Mouse (Mus musculus) kidney, adult 11 months (tissue): ENCODE measurements around the gene Grm8.
A peak's percentile ranks its signal among the peaks of the same experiment; 100 is the strongest.

Experiments used
- DNase-seq: peaks from one replicate; pipeline ENCODE4 v3.0.0; 2022

Gene Grm8

DNA sequence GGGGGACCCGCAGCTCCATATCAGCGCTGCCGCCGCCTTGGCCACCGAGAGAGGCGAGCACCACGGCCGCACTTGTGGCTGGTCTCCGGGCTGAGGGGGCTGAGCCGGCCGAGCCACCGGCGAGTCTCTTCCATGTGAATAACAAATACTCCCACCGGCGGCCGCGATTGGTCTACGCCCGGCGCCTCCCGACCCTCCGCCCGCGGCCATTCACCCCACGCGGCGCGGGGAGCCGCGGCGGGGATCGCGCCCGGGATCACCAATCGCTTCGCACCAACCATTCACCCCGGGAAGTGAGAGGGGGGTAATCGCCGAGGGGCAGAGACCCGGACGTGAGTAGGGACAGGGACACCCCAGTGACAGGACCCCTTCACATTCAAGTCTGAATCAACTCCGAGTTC lies at the start of gene Grm8:
TSS of gene Grm8 (minus strand) at position 178 of the 401 bp plus-strand sequence.
- DNase-seq: no peak

DNA sequence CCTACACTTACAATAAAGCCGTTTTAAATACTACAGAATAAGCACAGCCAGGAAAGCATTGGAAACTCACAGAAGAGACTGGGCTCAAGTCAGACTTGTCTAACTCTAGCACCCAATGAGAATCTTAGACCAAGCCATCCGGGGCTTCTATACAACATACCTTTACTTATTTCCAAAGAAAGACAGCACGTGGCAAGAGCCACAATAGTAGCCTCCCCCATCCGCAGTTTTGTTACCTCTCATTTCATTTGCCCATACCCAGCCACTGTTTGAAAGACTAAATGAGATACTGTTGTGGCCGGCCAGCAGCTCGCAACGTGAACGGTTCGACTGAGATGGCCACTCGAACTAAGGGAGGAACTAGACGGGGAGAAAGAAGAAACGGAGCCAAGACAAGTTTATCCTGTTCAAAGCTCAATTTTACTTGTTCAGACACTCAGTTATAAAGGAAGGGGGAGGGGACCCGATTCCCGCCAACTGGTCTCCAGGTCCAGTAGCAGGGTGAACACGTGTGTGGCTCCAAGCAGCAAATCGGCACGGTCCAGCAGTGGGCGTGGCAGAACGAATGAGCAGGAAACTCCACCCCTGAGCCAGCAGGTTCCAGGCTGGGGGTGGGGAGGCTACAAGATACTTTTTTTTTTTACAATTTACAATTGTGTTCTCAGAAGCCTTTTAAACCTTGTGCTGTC lies 35.0 kb upstream of the Grm8 start:
- no peak for DNase-seq

GRCm38 (mm10) chr6:28160399-28160798 lies 25.4 kb upstream of the Grm8 start:
- DNase-seq: no peak

GRCm38 (mm10) chr6:28146445-28146844 lies 11.5 kb upstream of the Grm8 start:
- DNase-seq: no peak

- no peak for DNase-seq
These were observed 7.4 kb upstream of the Grm8 start for GRCm38 (mm10) chr6:28142332-28142731.

- DNase-seq: peak; percentile 69
These were observed 644 bp upstream of the Grm8 start for GRCm38 (mm10) chr6:28135411-28136233.

DNA sequence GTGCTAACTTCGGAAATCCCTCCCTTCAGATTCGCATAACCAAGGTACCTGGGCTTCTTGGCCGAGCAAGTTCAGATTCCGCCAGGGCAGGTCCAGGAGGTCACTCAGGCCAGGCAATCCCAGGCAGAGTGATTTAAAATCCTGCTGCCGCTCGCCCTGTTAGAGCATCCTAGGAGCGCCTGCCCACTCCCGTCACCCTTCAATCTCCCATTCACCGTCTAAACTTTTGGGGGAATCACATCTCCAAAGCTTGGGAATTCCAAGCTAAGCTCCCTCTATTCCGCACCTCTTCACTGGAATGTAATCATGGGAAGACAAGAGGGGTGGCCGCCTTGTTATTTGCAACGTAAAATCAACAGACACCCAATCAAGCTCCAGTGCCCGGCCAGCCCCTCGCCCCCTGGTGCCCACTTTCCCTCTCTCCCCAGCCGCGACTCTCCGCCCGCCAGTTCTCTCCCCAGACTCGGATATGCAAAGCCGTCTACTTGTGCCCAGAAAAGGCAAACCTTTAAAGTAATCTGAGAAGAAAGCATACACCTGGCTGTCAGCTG lies 652 bp downstream of the Grm8 start:
- DNase-seq: no peak

- no peak for DNase-seq
These were observed 1.5 kb downstream of the Grm8 start for GRCm38 (mm10) chr6:28133206-28134063.

- DNase-seq: no peak
These were observed 2.9 kb downstream of the Grm8 start for GRCm38 (mm10) chr6:28132056-28132455.

- DNase-seq: no peak
These were observed 6.1 kb downstream of the Grm8 start for GRCm38 (mm10) chr6:28128871-28129270.

- DNase-seq: no peak
These were observed 19.5 kb downstream of the Grm8 start for GRCm38 (mm10) chr6:28115519-28115918.

GRCm38 (mm10) chr6:28114916-28115315 lies 20.1 kb downstream of the Grm8 start:
- no peak for DNase-seq

GRCm38 (mm10) chr6:28111551-28111950 lies 23.4 kb downstream of the Grm8 start:
- no peak for DNase-seq

GRCm38 (mm10) chr6:28102608-28103316 lies 32.2 kb downstream of the Grm8 start:
- no peak for DNase-seq

GRCm38 (mm10) chr6:28100001-28100400 lies 35.0 kb downstream of the Grm8 start:
- DNase-seq: no peak

DNA sequence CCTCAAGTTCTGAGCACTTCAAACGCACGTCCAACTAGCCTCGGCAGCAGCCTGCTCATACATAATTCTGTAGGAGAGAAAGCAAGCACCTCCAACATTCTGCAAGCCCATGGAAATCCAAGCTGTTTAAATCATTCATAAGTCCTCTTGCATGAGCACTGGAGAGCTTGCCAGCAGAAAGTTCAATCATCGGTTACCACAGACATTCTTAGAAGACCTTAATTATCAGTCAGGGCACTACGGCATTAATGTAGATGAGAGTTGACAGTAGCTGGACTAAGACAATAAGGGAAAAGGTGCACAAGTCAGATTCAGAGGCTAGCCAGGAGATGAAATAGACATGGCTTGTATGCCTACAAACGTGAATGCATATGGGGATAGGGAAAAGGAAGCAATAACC lies 42.5 kb downstream of the Grm8 start:
- no peak for DNase-seq

DNA sequence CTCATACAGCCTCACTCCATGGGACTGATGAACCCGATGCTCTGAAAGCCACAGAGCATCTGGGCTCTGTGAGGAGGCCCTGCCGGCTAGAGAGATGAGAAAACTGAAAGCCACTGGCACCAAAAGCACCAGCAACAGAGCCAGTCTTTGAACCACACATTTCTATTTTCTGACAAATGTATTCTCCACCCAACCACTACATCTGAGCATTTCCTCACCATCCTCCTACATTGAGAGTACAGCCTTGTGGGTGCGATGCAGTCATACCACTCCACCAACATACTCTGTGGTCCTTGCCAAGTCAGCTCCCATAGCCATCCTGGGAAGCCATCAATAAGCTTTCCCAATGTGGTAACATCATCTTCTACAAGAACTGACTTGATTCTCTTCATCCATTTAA lies 43.1 kb downstream of the Grm8 start:
- no peak for DNase-seq

- no peak for DNase-seq
These were observed 44.0 kb downstream of the Grm8 start for GRCm38 (mm10) chr6:28090981-28091380.

DNA sequence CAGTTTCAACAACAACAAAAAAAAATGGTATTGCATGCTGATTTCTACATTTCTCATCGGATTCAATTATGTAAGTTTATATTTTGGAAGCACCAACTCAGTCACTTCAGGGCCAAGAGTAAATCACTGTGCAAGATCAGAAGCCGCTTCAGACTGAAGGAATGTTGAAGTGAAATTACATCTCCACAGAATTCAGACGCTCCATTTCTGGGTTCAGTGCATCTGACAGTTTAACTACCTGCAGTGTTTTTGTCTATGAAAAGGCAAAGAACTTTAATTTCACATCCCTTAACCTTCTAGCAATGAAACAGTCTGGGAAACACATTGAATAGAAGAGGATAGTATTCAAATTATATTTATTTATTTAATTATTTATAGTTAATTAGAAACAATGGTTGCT lies 59.4 kb downstream of the Grm8 start:
- no peak for DNase-seq

DNA sequence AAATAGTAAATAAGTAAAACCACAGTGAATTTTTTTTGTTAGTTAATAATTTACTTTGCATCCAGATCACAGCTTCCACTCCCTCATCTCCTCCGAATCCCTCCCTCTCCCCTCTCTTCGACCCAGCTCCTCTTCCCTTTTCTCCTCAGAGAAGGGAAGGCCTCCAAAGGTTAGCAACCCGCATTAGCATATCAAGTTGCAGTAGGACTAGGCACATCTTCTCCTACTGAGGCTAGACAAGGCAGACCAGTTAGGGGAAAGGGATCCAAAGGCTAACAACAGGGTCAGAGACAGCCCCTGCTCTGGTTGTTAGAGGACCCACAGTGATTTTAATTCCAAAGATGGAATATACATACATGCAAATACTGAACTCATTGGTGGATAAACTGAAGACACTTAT lies 60.5 kb downstream of the Grm8 start:
- DNase-seq: no peak

- DNase-seq: no peak
These were observed 83.0 kb downstream of the Grm8 start for GRCm38 (mm10) chr6:28051966-28052365.

DNA sequence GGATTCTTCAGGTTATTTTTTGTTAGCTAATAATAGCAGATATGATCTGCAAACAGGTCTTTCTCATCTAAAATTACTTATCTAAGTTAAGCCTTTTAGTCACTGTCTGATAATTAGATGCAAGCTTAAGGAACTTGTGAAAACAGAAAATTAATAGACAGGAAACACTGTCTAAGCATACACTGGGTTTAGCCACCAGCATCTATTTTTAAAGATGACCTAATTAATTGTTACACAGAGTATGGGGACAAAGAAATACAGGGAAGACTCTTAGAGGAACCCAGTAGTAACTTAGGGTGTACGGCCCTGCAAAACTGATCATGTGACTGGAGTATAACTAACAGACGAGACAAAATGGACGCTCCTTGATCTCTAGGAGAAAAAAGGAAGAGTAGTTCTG lies 92.6 kb downstream of the Grm8 start:
- DNase-seq: no peak
